Mouse (Mus musculus) lung, postnatal 0 days (tissue): ENCODE measurements around the gene Chn2.
A peak's percentile ranks its signal among the peaks of the same experiment; 100 is the strongest.

Experiments used
- CTCF ChIP-seq: IDR thresholded peaks from 2 replicates; pipeline ENCODE4 v1.5.1; 2016; ENCODE audit warnings: antibody characterized with exemption, mild to moderate bottlenecking
- EP300 ChIP-seq: IDR thresholded peaks from 2 replicates; pipeline ENCODE4 v1.6.1; 2016; ENCODE audit warnings: antibody characterized with exemption, mild to moderate bottlenecking, control low read depth

- TF ChIP-seq CTCF (peak; percentile 79), EP300 (no peak)
Observed at GRCm38 (mm10) chr6:54164777-54165176, 125.4 kb downstream of the Chn2 start.
